Mouse (Mus musculus): ENCODE results near the gene Npas3.

The Npas3 gene

GRCm38 (mm10) chr12:53695324-53695723 lies 446.8 kb downstream of the Npas3 start:
- no peak for DNase-seq (ENCODE audit: low spot score in 2 of 2)

GRCm38 (mm10) chr12:53697645-53698044 lies 449.2 kb downstream of the Npas3 start:
- DNase-seq (ENCODE audit: low spot score in 2 of 2) = no peak

- DNase-seq (ENCODE audit: low spot score in 2 of 2) = no peak
Observed at GRCm38 (mm10) chr12:53698483-53699227, 450.2 kb downstream of the Npas3 start.

GRCm38 (mm10) chr12:53719896-53720295 lies 471.4 kb downstream of the Npas3 start:
- peak in 1 of 2 experiments; percentile 35 for DNase-seq (ENCODE audit: low spot score in 2 of 2)

- no peak for DNase-seq (ENCODE audit: low spot score in 2 of 2)
Observed at GRCm38 (mm10) chr12:53722156-53722555, 473.7 kb downstream of the Npas3 start.

GRCm38 (mm10) chr12:53722718-53723698 lies 474.5 kb downstream of the Npas3 start:
- no peak for DNase-seq (ENCODE audit: low spot score in 2 of 2)

GRCm38 (mm10) chr12:53729275-53729674 lies 480.8 kb downstream of the Npas3 start:
- DNase-seq (ENCODE audit: low spot score in 2 of 2) = no peak

GRCm38 (mm10) chr12:53738549-53739292 lies 490.2 kb downstream of the Npas3 start:
- no peak for DNase-seq (ENCODE audit: low spot score in 2 of 2)

GRCm38 (mm10) chr12:53746653-53747052 lies 498.2 kb downstream of the Npas3 start:
- no peak for DNase-seq (ENCODE audit: low spot score in 2 of 2)

GRCm38 (mm10) chr12:53749375-53749774 lies 500.9 kb downstream of the Npas3 start:
- DNase-seq (ENCODE audit: low spot score in 2 of 2) = peak; percentile 55 to 70

GRCm38 (mm10) chr12:53752281-53753072 lies 504.0 kb downstream of the Npas3 start:
- DNase-seq (ENCODE audit: low spot score in 2 of 2) = no peak

- peak in 1 of 2 experiments; percentile 28 for DNase-seq (ENCODE audit: low spot score in 2 of 2)
Observed at GRCm38 (mm10) chr12:53753368-53753937, 505.0 kb downstream of the Npas3 start.

- DNase-seq (ENCODE audit: low spot score in 2 of 2) = no peak
Observed at GRCm38 (mm10) chr12:53754236-53754635, 505.8 kb downstream of the Npas3 start.

GRCm38 (mm10) chr12:53757631-53758030 lies 509.2 kb downstream of the Npas3 start:
- no peak for DNase-seq (ENCODE audit: low spot score in 2 of 2)

GRCm38 (mm10) chr12:53758356-53758755 lies 509.9 kb downstream of the Npas3 start:
- DNase-seq (ENCODE audit: low spot score in 2 of 2) = no peak

GRCm38 (mm10) chr12:53764143-53764542 lies 515.7 kb downstream of the Npas3 start:
- no peak for DNase-seq (ENCODE audit: low spot score in 2 of 2)

GRCm38 (mm10) chr12:53768392-53768791 lies 519.9 kb downstream of the Npas3 start:
- no peak for DNase-seq (ENCODE audit: low spot score in 2 of 2)

GRCm38 (mm10) chr12:53771394-53771936 lies 523.0 kb downstream of the Npas3 start:
- no peak for DNase-seq (ENCODE audit: low spot score in 2 of 2)

GRCm38 (mm10) chr12:53781850-53782552 lies 533.5 kb downstream of the Npas3 start:
- DNase-seq (ENCODE audit: low spot score in 2 of 2) = no peak

- no peak for DNase-seq (ENCODE audit: low spot score in 2 of 2)
Observed at GRCm38 (mm10) chr12:53789501-53789900, 541.0 kb downstream of the Npas3 start.
